Comparison of ENCODE assay signal across 34 mouse cellular contexts in the genomic region with DNA sequence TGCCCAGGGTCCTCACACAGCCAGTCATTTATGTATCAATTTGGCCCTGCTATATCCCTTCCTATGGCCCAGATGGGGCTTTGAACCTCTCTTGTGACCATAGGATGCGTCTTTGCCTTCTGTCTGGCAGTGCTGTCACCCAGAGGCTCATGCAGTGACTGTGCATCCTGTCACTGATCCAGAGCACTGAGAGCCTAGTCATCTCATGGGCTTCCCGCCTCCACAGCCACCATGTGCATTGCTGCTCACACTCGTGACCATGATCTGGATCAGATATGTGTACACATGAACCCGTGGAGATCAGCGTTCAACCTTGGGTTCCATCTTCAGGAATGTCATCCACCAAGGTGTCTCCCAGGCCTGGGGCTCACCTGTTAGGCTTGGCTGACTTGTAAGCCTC.
"Had no signal": no experiment of that assay in that cellular context is flagged by ENCODE, and none has a peak within 500 bp of the region (broad histone marks: within the 10 kb centered on the region; RNA-seq: fewer than 3 reads in every experiment).

No protein-coding gene starts in this region.

- H3K9me3 ChIP-seq: heart, embryonic 13.5 days; heart, embryonic 15.5 days; hindbrain, embryonic 10.5 days; hindbrain, embryonic 12.5 days; hindbrain, embryonic 13.5 days; hindbrain, embryonic 15.5 days; intestine, embryonic 15.5 days; kidney, embryonic 15.5 days had no signal

- H3K4me3 ChIP-seq: heart, embryonic 13.5 days; heart, embryonic 15.5 days; hindbrain, embryonic 10.5 days; hindbrain, embryonic 12.5 days; hindbrain, embryonic 13.5 days; hindbrain, embryonic 15.5 days; intestine, embryonic 15.5 days; kidney, embryonic 15.5 days; layer of hippocampus, adult 2 months; left cerebral cortex, adult 2 months had no signal

- H3K4me1 ChIP-seq: intestine, embryonic 15.5 days had no signal

- H3K9ac ChIP-seq: heart, embryonic 13.5 days; heart, embryonic 15.5 days; hindbrain, embryonic 12.5 days; hindbrain, embryonic 13.5 days; hindbrain, embryonic 14.5 days; hindbrain, embryonic 15.5 days; intestine, embryonic 15.5 days; kidney, embryonic 15.5 days had no signal

- H3K4me2 ChIP-seq: heart, embryonic 11.5 days; heart, embryonic 13.5 days; heart, embryonic 15.5 days; hindbrain, embryonic 12.5 days; hindbrain, embryonic 13.5 days; hindbrain, embryonic 14.5 days; hindbrain, embryonic 15.5 days; intestine, embryonic 15.5 days; kidney, embryonic 15.5 days had no signal

- ATAC-seq: hindbrain, embryonic 16.5 days; hindbrain, postnatal 0 days; inflammation-experienced regulatory T-cells, adult 6 months; intestine, embryonic 15.5 days; intestine, embryonic 16.5 days; intestine, postnatal 0 days had no signal

- H3K27me3 ChIP-seq: hindbrain, embryonic 12.5 days; hindbrain, embryonic 13.5 days; hindbrain, embryonic 15.5 days; intestine, embryonic 15.5 days; kidney, embryonic 15.5 days had no signal

- DNase-seq: heart, postnatal 10 days; heart, postnatal 14 days; heart, postnatal 36 days; heart, postnatal 4 days; kidney, adult 11 months; kidney, adult 18-20 months; kidney, adult 2 months; kidney, adult 8-10 months; kidney, adult 9 months; kidney, postnatal 10 days; kidney, postnatal 14 days; kidney, postnatal 25 days; kidney, postnatal 36 days; kidney, postnatal 4 days; layer of hippocampus, adult 9-11 months; layer of hippocampus, postnatal 36 days had no signal

- H3K27ac ChIP-seq: heart, embryonic 13.5 days; heart, embryonic 15.5 days; hindbrain, embryonic 12.5 days; hindbrain, embryonic 13.5 days; hindbrain, embryonic 14.5 days; hindbrain, embryonic 15.5 days; hindbrain, postnatal 0 days; intestine, embryonic 15.5 days; kidney, embryonic 15.5 days; kidney, postnatal 0 days; layer of hippocampus, adult 2 months; left cerebral cortex, adult 2 months had no signal

- H3K36me3 ChIP-seq: heart, embryonic 13.5 days; heart, embryonic 15.5 days; hindbrain, embryonic 10.5 days; hindbrain, embryonic 12.5 days; hindbrain, embryonic 13.5 days; hindbrain, embryonic 15.5 days; intestine, embryonic 15.5 days; kidney, embryonic 15.5 days had no signal
